Mouse (Mus musculus) central nervous system, embryonic 18 days (tissue): ENCODE results near the gene Ovca2. TPM values are rescaled to one million over a fixed set of nuclear protein-coding genes. Genes with fewer than 3 reads are reported as not detected.

Experiments
- polyA plus RNA-seq: library from polyadenylated mRNA; depleted of rRNA; stranded (reverse); fragments of >200 nt; gene quantifications from 2 replicates; pipeline ENCODE4 v1.2.3, GENCODE M21; 2012; rRNA removed

Ovca2 gene
- polyA plus RNA-seq: 15.7 and 17.1 TPM in 2 replicates

GRCm38 (mm10) chr11:75178672-75179208 is at the start of gene Ovca2:
Ovca2 (minus strand) TSS chr11:75178835.

GRCm38 (mm10) chr11:75193256-75194071 is 14.8 kb upstream of the Ovca2 start, which contains the start of gene Rtn4rl1:
Rtn4rl1 (plus strand) TSS chr11:75193783.

GRCm38 (mm10) chr11:75190905-75191441 is 12.3 kb upstream of the Ovca2 start, which contains the start of gene Dph1:
Dph1 (minus strand) TSS chr11:75191241.

GRCm38 (mm10) chr11:75169405-75170080 is 9.1 kb downstream of the Ovca2 start, which contains the start of gene Hic1:
Hic1 (minus strand) TSS chr11:75169519.

Other genes starting within 250 kb of the Ovca2 start
- 4.3 and 4.6 TPM in 2 replicates for gene Hic1, start 9.3 kb downstream of the Ovca2 start, polyA plus RNA-seq
- gene Dph1, start 12.4 kb upstream of the Ovca2 start, polyA plus RNA-seq: 19.4 and 20.1 TPM in 2 replicates
- 9.8 and 10.2 TPM in 2 replicates for gene Rtn4rl1, start 14.9 kb upstream of the Ovca2 start, polyA plus RNA-seq
- 32.6 and 33.6 TPM in 2 replicates for gene Rpa1, start 169.5 kb upstream of the Ovca2 start, polyA plus RNA-seq
- 10.7 and 11.0 TPM in 2 replicates for gene Smyd4, start 169.6 kb upstream of the Ovca2 start, polyA plus RNA-seq
- 11.1 and 24.4 TPM in 2 replicates for gene Serpinf1, start 243.9 kb upstream of the Ovca2 start, polyA plus RNA-seq